Mouse (Mus musculus): ENCODE measurements around the gene Arrdc1.

DNA sequence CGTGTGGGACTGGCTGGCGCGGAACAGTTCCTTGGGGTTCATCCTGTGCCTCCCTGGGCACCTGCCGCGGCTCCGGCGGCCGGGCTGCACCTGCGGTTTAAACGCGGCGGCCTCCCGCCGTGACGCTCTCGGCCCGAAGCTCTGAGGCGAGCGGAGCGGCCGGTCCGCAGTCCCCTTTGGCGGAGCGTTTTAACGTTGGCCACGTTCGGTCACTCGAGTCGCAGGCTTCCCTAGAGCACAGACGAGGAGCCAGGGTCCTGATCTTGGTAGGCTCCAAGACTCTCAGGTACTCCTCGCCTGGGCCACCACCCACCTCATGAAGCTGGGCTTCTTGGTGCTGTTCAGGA lies 15.1 kb upstream of the Arrdc1 start:
- TF ChIP-seq POLR2A (IDR thresholded peaks at IDR 0.05; ENCODE audit: low read depth, low read length), result no peak
- TF ChIP-seq CTCF (IDR thresholded peaks at IDR 0.05; ENCODE audit: extremely low read depth, insufficient read length, insufficient replicate concordance, low read depth, low read length), result no peak
